Mouse (Mus musculus) brain, embryonic 18.5 days (tissue): ENCODE results near the gene Elavl2.
A peak's percentile ranks its signal among the peaks of the same experiment; 100 is the strongest.

Source experiments
- DNase-seq: peaks from one replicate; pipeline ENCODE4 v3.0.0-alpha.2; 2012; ENCODE audit warnings: low read depth, low spot score

Elavl2 gene

GRCm38 (mm10) chr4:91400423-91400822, at the start of gene Elavl2:
Gene Elavl2 (minus strand): TSS chr4:91400785.
- DNase-seq: no peak

- no peak for DNase-seq
Observed at GRCm38 (mm10) chr4:91447887-91448286, 47.3 kb upstream of the Elavl2 start.

- DNase-seq: no peak
Observed at GRCm38 (mm10) chr4:91415582-91415981, 15.0 kb upstream of the Elavl2 start.

DNA sequence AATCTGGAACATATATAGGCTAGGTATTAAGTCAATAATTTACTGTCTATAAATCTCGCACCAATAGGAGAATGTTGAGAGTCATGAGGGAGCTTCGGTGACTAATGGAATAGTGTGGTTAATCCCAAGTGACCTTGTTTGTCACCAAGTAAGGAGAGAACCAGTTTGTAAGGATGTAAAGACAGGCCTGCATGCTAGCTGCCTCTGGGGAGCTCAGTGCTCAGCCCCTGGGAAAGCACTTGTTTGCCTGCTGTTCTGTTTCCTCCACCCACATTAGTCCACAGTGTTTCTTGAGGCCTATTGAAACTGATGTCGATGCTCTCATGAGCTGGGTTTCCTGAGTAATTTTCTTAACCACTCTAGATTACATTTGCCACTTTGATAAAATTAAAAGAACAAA, 4.5 kb upstream of the Elavl2 start:
- no peak for DNase-seq

- no peak for DNase-seq
Observed at GRCm38 (mm10) chr4:91399510-91400196, 932 bp downstream of the Elavl2 start.

GRCm38 (mm10) chr4:91391987-91392598, 8.5 kb downstream of the Elavl2 start:
- DNase-seq: no peak

GRCm38 (mm10) chr4:91387701-91388100, 12.9 kb downstream of the Elavl2 start:
- no peak for DNase-seq

DNA sequence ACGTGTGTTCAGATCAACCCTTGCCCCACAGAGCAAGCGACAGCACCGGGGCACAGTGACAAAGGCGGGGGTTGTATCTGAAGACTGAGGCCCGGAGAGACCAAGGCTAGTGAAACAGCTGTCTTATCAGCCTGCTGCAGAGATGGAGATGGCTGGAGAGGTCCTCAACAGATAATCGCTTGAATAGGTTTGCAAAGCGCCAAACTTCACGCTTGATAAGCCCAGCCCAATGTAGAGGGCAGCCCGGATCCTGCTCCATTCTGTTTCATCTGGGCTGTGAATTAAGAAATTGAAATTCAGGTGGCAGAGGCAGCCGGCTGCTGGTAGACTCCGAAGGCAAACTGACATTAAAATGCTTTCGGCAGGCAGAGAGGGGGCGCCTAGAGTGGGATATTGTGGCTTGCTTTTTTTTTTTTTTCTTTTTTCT, 19.4 kb downstream of the Elavl2 start:
- no peak for DNase-seq

- DNase-seq: no peak
Observed at GRCm38 (mm10) chr4:91380341-91381117, 20.1 kb downstream of the Elavl2 start.

- DNase-seq: no peak
Observed at GRCm38 (mm10) chr4:91379559-91379958, 21.0 kb downstream of the Elavl2 start.

GRCm38 (mm10) chr4:91376317-91376910, 24.2 kb downstream of the Elavl2 start:
- DNase-seq: peak; percentile 99

GRCm38 (mm10) chr4:91375372-91375687, 25.3 kb downstream of the Elavl2 start:
- no peak for DNase-seq

- DNase-seq: no peak
Observed at GRCm38 (mm10) chr4:91374571-91375371, 25.8 kb downstream of the Elavl2 start.

DNA sequence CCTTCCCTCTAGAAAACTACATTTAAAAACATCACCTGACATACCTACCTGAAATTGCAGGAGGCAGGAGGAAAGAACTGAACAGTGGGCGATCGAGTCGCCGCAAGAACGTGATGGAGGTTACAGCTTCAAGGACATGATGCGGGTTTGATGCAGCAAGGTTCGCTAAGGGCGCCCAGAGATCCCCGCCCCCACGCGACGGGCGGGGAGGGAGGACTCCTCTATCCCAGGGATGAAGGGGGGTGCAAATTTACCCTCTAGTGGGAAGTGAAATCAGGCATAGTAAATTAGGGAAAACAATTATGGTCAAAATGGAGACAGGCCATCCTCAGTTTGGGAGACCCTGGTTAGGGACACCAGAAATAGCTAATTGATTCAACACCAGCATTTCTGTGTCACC, 27.7 kb downstream of the Elavl2 start:
- no peak for DNase-seq

DNA sequence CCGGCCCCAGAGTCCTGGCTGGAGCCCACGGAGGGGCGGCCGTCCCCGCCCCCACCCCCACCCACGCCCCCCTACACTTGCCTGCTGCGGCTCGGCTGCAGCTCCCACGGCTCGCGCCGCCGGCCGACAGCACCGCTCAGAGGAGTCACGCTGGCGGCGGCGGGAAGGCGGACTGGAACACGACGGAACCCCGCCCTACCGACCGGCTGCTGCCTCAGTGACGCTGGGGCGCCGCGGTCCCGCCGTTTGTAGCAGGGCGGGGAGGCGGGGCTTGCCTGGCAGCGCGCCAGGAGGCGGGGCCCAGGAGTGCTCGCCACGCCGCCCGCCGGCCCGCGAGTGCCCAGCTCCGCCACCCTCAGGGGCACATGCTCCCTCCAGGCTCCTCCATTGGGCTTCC, 28.8 kb downstream of the Elavl2 start:
- no peak for DNase-seq

DNA sequence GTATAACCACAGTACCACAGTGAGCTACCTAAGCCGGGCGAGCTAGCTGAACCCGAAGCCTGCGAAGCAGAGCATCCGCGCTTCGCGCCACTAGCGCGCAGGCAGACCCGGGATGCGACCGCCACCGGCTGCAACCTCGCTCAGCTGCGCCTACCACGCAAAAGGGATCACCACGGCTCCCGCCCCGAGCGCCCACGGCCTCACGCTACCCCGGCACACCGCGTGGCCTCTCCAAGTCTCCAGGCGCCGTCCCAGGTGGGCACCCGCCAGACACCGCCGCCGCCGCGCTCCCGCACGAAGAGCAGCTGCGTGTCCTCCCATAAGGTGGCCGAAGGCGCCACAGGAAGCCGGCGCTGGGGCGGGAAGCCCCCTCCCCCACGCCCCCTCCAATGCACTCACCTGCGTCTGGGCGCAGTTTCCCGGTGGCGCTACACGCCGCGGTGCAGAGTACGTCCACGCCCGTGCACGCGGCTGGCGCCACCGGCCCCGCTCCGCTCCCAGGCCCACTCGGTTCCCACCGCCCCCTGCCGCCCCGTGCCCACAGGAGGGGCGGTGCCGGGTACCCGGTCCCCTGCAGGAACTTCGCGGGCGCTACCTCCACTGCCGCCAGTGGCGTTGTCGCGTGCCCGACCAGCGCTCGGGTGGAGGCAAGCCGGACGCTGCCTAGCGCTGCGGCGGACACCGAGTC, 29.3 kb downstream of the Elavl2 start:
- no peak for DNase-seq

DNA sequence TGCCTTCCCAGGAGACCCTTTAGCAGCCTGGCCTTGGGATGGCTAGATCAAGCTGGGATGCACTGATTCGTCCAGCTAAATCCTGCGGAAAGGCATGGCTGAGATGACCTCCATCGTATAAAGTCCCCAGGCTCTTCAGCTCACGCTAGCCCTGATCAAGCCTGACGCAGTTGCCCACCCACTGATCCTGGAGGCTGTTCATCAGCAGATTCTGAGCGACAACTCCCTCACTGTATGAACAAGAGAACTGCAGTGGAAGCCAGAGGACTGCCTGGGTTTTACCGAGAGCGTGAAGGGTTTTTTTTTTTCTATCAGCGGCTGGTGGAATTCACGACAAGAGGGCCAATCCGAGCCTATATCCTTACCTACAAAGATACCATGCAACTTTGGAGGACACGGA, 35.3 kb downstream of the Elavl2 start:
- DNase-seq: no peak

GRCm38 (mm10) chr4:91363963-91364362, 36.6 kb downstream of the Elavl2 start:
- no peak for DNase-seq

GRCm38 (mm10) chr4:91362520-91362919, 38.1 kb downstream of the Elavl2 start:
- no peak for DNase-seq

DNA sequence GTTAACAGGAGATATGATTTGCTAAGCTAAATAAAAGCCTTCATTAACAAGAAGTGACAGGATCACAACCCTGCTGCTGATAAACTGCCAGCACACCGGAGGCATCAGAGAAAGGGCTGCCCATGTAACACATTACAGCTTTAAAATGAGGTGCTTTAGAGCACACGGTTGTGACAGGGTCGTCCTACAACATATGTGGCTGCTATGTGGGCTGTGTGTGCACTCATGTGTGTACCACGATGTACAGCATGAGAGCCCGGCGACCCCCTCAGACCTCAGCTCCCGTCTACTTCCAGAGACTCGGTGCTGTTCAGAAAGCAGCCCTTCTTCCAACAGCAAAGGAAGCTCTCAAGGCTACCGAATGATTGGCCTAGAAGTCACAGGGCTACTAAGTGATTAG, 47.4 kb downstream of the Elavl2 start:
- no peak for DNase-seq

DNA sequence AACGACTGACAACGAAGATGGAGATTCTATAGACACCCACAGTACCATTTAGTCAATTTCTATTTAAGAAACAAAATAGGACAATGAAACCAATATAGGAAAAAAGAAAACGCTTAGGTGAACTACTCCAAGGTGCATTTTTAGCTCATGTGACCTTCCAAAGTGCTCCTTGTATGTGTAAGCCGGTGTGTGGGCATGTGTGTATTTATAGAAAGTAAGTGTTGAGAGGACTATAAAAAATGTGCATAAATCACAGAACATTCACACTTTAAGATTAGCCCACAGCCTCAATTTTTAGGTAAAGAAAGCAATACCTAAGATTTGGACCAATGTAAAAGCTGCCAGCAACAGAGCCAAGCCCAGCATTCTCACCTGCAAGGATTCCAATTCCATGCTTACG, 51.0 kb downstream of the Elavl2 start:
- no peak for DNase-seq
